9 mouse cellular contexts compared by ENCODE assay signal in the genomic region with DNA sequence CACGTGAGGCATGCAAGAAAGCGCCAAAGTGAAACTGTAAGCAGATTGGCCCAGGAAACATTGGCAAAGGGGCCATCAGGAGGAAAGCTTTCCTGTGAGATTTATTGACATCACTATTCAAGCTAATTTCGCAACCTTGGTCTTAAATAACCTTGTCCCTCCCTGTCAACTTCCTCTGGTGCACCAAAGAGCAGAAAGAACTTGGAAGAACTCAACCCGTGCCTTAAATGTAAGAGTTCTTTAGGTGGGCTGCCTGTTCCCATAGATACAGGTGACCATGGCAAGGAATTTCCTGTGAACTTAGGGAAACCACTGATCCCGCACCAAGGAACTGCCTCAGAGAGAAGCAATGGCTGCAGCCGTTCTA.
DNase-seq lines count a peak whose midpoint lies in the region; ATAC-seq and TF ChIP-seq lines count a peak whose summit lies in the region.
"Had no signal": no experiment of that assay in that cellular context is flagged by ENCODE, and none has a peak within 500 bp of the region (broad histone marks: within the 10 kb centered on the region; RNA-seq: fewer than 3 reads in every experiment).

No protein-coding gene starts in this region.

- H3K4me1 ChIP-seq in liver, postnatal 0 days (ENCODE audit: insufficient read depth), result peaks cover 12% of the 10 kb centered on the region

- H3K4me2 ChIP-seq in liver, postnatal 0 days (ENCODE audit: low read depth, low read length), result 0 out of 2 replicates have a peak overlapping the region, but pooled peaks have one; percentile 16

- peak; percentile 41 for DNase-seq in gastrocnemius, adult 2 months
- DNase-seq in gastrocnemius, postnatal 4 days (ENCODE audit: low spot score in 2 of 2), result no peak
- no peak for DNase-seq in liver, postnatal 0 days
- no peak for DNase-seq in liver
- DNase-seq in cerebellum, adult 11 months, result no peak
- DNase-seq in thymus, postnatal 25 days, result no peak
- DNase-seq: heart, postnatal 4 days had no signal

- H3K4me3 ChIP-seq in gastrocnemius, adult 2 months, result no peak overlapping the region
- no peak overlapping the region for H3K4me3 ChIP-seq in liver, postnatal 0 days (ENCODE audit: low read depth, low read length)

- intact Hi-C loops in gastrocnemius, adult 2 months (cut with DNase I), result no loop called here

- 27% methylated on average over 6 of the region's 6 CpGs for WGBS in liver, postnatal 0 days (ENCODE audit: insufficient replicate concordance)

- H3K9ac ChIP-seq in liver, postnatal 0 days (replicated peaks), result no peak overlapping the region

- ATAC-seq in liver, postnatal 0 days, result peak; percentile 24; the same call in 1 of the 2 replicates
- ATAC-seq in common myeloid progenitor, adult 5-6 weeks (replicated peaks; ENCODE audit: low read depth, poor library complexity, severe bottlenecking), result peak; percentile 70
- peak; percentile 79 for ATAC-seq in megakaryocyte progenitor cell, adult 5-6 weeks (replicated peaks; ENCODE audit: poor library complexity)

- no peaks in the 10 kb centered on the region for H3K36me3 ChIP-seq in liver, postnatal 0 days (replicated peaks; ENCODE audit: insufficient read depth, low read length)

- no peaks in the 10 kb centered on the region for H3K27me3 ChIP-seq in liver, postnatal 0 days (ENCODE audit: insufficient read depth, low read length)

- no peak for TF ChIP-seq CTCF in gastrocnemius, adult 2 months (IDR thresholded peaks at IDR 0.05)
- no peak for TF ChIP-seq CTCF in liver, postnatal 0 days (IDR thresholded peaks at IDR 0.05; ENCODE audit: low read depth)

- H3K27ac ChIP-seq in gastrocnemius, adult 2 months, result peak overlapping the region; percentile 70
- H3K27ac ChIP-seq in liver, postnatal 0 days (ENCODE audit: low read depth), result no peak overlapping the region

- no peaks in the 10 kb centered on the region for H3K9me3 ChIP-seq in liver, postnatal 0 days (ENCODE audit: low read length)

- no peak for TF ChIP-seq EP300 in liver, postnatal 0 days (IDR thresholded peaks at IDR 0.05; ENCODE audit: low read depth)

Comparison
In these comparisons a context has a peak if more than half of its experiments do, and no peak if none do; other contexts are left out.
1. ATAC-seq: peak in every context shown above with its lines; median percentile 79 in megakaryocyte progenitor cell, adult 5-6 weeks; 70 in common myeloid progenitor, adult 5-6 weeks; 24 in liver, postnatal 0 days.